Mouse (Mus musculus): ENCODE data around the gene Olfr1406. TPM values are rescaled to one million over a fixed set of nuclear protein-coding genes. Genes with fewer than 3 reads are reported as not detected.
"Not testable (repeated sequence)": the region's sequence is repeated elsewhere in the genome, so short reads cannot be mapped to it uniquely, and the experiment has no call there.

The Olfr1406 gene
- not detected for total RNA-seq (2021)
- long read RNA-seq, experiment 1, result 0 reads
- long read RNA-seq, experiment 2, result 0 reads

DNA sequence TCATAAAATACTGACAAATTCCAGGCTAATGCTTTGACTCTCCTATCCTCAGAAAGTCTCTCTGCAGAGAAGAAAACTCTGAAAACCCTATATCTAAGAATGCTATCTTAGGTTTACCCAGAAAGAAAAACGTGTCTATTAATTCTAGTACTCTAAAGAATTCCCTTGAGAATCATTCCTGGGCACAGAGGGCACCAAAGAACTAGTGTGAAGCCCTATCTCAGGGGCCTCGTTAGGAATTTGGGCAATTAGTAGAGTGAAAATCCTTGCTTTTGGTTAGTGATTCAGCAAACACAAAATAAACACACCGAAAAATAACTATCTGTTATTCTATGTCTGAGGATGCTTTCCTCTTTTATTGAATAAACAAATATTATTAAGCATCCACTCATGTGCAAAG is at the start of gene Olfr1406:
Olfr1406 (minus strand) TSS at position 101 of the 400 bp plus-strand sequence.
- no peak for DNase-seq (ENCODE audit: low spot score)

DNA sequence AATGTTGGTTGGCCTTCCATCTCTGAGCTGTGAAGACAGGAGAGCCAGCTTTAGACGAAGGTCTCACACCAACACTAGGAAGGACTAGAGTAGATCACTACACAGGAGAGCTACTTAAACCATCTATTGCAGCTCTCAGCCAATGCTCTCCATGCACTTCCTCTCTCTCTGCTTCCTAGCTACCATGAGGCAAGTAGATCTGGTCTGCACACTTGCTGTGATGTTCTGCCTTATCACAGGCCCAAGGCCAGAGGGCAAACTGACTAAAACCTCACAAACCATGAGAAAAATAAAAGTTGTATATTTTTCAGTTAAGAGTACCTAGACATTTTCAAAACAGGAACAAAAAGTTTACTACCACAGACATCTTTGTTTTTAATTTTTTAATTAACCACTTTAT is 46.6 kb upstream of the Olfr1406 start:
- DNase-seq (ENCODE audit: low spot score), result not testable (repeated sequence)

DNA sequence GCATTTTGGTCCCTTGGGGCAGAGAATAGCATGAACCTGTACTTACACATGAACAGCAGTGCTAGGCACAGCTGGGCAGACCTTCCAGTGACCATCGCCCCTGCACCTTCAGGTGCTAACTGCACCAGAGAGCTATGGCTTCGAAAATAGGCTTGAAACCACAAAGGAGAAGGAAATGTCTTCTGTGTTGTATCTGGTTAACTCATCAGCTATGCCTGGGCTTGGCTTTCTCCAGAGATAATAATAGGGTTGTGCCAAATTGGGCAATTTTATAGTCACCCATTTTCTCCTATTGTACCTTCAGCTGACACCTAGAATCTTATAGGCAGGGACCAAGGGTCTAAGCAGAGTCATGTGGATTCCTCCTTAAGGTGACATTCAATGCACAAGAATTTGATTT is 36.6 kb upstream of the Olfr1406 start, which contains the start of gene Fcer1a:
Fcer1a (minus strand) TSS at position 134 of the 400 bp plus-strand sequence.
- no peak for DNase-seq (ENCODE audit: low spot score)

DNA sequence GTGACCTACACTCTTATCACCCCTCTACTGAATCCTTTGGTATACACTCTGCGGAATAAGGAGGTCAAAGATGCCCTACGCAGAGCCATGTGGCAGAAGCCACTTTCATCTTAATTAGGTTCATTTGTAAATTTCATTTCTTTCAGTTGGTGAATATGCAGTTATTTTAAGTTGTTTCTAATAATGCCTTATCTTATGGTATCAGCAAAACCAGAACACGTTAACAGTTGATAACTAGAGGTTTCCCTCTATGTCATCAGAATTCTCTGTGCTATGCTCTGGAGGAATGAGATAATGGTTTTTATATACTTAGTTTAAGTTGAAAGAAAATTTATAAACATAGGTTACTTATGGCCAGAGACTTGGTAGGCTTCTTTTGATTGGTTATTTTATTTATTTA is 26.0 kb upstream of the Olfr1406 start:
- no peak for DNase-seq (ENCODE audit: low spot score)

DNA sequence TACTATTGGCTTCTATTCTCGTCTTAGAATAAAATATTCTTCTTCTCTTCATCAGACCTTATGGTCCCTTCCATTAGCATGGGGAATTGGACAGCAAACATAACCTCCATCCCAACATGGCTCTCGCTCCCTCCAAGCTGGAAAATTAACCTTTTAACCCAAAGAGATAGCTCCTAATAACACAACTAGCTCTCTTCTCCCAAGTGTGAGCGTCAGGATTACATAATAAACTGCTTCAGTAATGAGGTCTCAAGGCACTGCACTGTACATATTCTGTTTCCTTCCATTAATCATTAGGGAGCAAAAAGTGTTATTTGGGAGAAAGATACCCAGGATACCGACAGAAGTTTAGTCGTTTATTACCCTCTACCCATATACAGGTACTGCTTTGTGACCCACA is 21.7 kb upstream of the Olfr1406 start, which contains the start of gene Olfr1404:
Olfr1404 (plus strand) TSS at position 301 of the 400 bp plus-strand sequence.
- no peak for DNase-seq (ENCODE audit: low spot score)

DNA sequence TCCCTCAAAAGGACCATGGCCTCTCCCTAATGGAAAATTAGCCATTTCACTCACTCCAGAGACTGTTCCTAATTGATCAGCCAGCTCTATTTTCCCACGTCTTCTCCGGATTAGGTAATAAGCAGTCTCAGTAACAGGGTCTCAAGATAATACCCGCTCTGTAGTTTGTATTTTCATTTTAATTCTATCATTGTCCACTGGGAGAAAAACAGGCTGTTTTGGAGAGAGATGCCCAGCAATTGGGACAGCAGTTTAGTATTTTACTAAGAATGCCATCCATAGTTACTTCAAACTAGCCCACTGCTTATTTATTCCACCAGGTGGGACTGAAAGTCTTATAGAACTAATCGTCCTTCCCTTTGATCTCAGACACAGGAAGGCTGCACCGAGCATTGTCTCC is 7.1 kb upstream of the Olfr1406 start, which contains the start of gene Olfr218:
Olfr218 (plus strand) TSS at position 301 of the 400 bp plus-strand sequence.
- DNase-seq (ENCODE audit: low spot score), result no peak

DNA sequence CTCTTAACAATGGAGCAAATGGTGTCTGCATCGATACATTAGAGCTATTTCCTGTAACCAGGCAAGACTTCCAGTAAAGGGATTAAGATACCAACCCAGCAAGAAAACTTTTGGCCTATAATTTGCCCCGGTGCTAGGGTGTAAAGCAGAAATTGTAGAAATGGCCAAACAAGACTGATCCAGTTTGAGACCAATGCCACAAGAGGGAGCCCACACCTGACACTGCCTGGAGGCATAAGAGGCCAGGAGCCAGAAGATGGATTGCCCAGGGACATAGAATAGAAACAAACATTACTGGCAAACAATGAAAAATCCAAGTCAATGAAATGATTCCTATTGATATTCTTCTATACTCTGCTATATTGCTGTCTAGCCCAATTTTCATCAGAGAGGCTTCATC is 5.9 kb upstream of the Olfr1406 start:
- DNase-seq (ENCODE audit: low spot score), result no peak

DNA sequence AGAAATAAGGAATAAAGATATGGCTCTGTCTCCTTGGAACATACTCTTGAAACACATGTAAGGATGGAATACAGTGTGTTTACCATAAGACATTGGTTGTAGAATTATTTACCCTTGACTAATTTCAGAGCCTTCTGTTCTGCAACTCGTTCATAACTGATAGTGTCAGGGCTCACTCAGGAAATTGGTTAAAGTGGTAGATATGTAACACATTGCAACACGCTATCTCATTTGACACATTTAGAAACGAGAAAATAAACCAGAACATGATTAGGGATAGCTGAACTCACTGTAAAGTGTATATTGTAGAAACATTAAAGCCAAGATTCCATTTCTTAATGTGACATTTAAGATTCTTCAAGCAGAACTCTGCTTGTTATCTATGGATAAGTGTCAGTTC is 1.6 kb upstream of the Olfr1406 start:
- no peak for DNase-seq (ENCODE audit: low spot score)

DNA sequence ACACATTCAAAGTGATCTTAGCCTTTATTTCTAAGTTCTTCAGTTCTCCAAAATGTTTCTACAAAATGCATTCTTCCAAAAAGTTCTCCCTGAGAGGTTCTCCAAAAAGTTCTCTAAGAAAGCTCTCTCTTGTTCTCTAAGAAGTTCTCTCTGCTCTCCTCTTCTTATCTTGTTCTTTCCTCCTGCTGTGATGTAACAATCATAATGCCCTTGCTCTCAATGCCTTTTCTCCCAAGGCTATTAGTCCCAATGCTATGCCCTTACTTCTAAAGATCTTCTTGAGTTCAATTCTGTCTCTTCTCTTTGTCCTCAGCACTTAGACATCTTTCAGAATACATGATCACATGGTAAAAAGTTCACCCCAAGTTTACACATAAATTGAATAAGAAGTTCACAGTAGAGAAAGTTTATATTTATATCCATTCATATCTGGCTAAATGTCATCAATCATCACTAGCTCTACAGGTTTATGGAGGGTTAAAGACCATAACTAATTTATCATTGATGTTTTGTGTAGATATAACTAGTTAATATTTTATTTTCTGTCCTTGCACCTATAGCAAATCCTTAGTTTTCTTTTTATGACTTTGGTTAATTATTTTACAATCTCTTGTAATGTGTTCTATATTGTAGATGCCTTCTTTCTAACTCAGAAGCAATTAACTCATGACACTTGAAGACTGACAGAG is 16.1 kb downstream of the Olfr1406 start:
- no peak for DNase-seq (ENCODE audit: low spot score)

DNA sequence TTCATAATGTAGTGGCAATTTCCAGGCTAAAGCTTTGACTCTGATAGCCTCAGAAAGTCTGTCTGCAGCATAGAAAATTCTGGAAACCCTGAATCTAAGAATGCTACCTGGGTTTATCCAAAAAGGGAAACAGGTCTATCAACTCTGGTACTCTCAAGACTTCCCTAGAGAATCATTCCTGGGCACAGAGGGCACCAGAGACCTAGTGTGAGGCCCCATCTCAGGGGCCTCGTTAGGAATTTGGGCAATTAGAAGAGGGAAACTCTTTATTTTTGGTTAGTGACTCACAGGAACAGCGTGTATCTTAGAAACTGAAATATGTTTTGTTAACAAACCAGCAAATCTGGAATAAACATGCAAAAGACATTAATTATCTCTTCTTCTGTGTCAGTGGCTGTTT is 53.2 kb downstream of the Olfr1406 start, which contains the start of gene Olfr1408:
Olfr1408 (minus strand) TSS at position 101 of the 400 bp plus-strand sequence.
- DNase-seq (ENCODE audit: low spot score), result no peak

Other genes with a start within 250 kb of the Olfr1406 start
- not detected for gene Olfr16, start 240.2 kb downstream of the Olfr1406 start, total RNA-seq (2021)
- gene Olfr1408, start 53.3 kb downstream of the Olfr1406 start, total RNA-seq (2021), result not detected
- not detected for gene Olfr218, start 7.2 kb upstream of the Olfr1406 start, total RNA-seq (2021)
- gene Olfr1404, start 21.8 kb upstream of the Olfr1406 start, total RNA-seq (2021), result not detected
- gene Fcer1a, start 36.6 kb upstream of the Olfr1406 start, total RNA-seq (2021), result under 1 TPM; 0.31 to 0.32 TPM
- gene Olfr418, start 75.4 kb upstream of the Olfr1406 start, total RNA-seq (2021), result not detected
- not detected for gene Mptx2, start 87.1 kb upstream of the Olfr1406 start, total RNA-seq (2021)
- 1 to 10 TPM; 2.9 to 3.0 TPM for gene Ackr1, start 143.1 kb upstream of the Olfr1406 start, total RNA-seq (2021)
- gene Aim2, start 160.2 kb upstream of the Olfr1406 start, total RNA-seq (2021), result under 1 TPM; 0.30 to 0.38 TPM
- 1 to 10 TPM; 7.4 to 7.7 TPM for gene Cadm3, start 177.1 kb upstream of the Olfr1406 start, total RNA-seq (2021)

All from gastrocnemius, adult 18-20 months (tissue).